Mouse (Mus musculus): ENCODE results near the gene Rab27a. TPM values are rescaled to one million over a fixed set of nuclear protein-coding genes. Genes with fewer than 3 reads are reported as not detected.

Gene Rab27a
- total and polyA plus RNA-seq, 3 experiments: 14.8 to 25.6 (median 20.0) TPM

- H3K4me1 ChIP-seq (ENCODE audit: control insufficient read depth in 1 of 2, insufficient read depth in 2 of 2): peaks cover 0 to 8% of the 10 kb centered on the region in 2 experiments; a peak in 1 of 4 replicates
- dilution Hi-C loops (cut with MboI; ENCODE audit: extremely low pct_ligation_motif_present, extremely low pct_unique_long_range_greater_than_20kb, low sequenced_read_pairs) (no loop called here), in situ Hi-C loops (cut with MboI; ENCODE audit: low pct_ligation_motif_present, low pct_unique_long_range_greater_than_20kb, low sequenced_read_pairs) (loop anchor here (25.0 kb wide), 1 partner anchor 336 kb away; no protein-coding TSS in a partner anchor)
- H3K9ac ChIP-seq (ENCODE audit: insufficient read depth, low read depth): no peak overlapping the region
- no peak overlapping the region for H3K27ac ChIP-seq (ENCODE audit: insufficient read depth, low read depth)
- no peak overlapping the region for H3K4me3 ChIP-seq (replicated peaks in 1 of 3; ENCODE audit: low read depth in 2 of 3, low read length in 2 of 3, poor library complexity in 1 of 3)
- H3K4me2 ChIP-seq (ENCODE audit: insufficient read depth, low read depth, poor library complexity, severe bottlenecking): no peak overlapping the region
- H3K27me3 ChIP-seq (replicated peaks): no peaks in the 10 kb centered on the region
- H3K9me3 ChIP-seq (replicated peaks; ENCODE audit: low read length): no peaks in the 10 kb centered on the region
- TF ChIP-seq MYC (IDR thresholded peaks at IDR 0.05; ENCODE audit: low read depth, low read length) (no peak), RCOR1 (conservative IDR thresholded peaks at IDR 0.05; ENCODE audit: low read depth, low read length) (no peak)
- no peak for DNase-seq (ENCODE audit: extremely low read depth)
- no peaks in the 10 kb centered on the region for H3K79me2 ChIP-seq (replicated peaks; ENCODE audit: control insufficient read depth, extremely low read depth, insufficient read depth, poor library complexity, severe bottlenecking)
- H3K36me3 ChIP-seq (replicated peaks in 1 of 2; ENCODE audit: control insufficient read depth in 1 of 2, insufficient read depth in 1 of 2, low read length in 1 of 2): peaks cover 4 to 24% of the 10 kb centered on the region in 2 experiments
These were observed 53.2 kb downstream of the Rab27a start for GRCm38 (mm10) chr9:73097898-73098297.

DNA sequence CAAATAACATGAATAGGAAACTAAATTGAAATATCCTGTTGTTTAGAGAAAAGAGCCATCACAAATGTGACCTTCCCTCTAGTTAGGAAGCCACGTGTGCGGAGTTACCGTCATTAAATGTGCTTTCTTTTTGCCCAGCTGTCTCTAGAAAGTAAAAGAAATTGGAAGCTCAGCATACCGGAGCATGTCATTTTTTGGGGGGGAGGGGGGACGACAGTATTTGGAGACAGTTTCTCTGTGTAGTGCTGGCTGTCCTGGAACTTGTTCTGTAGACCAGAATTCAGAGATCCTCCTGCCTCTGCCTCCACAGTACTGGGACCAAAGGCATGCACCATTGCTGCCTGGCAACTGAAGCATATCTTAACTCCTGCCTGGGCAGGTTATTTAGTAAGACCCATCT is 56.9 kb downstream of the Rab27a start, which contains the start of gene Khdc3:
Gene Khdc3 (plus strand): TSS at position 301 of the 400 bp plus-strand sequence.
- H3K79me2 ChIP-seq (replicated peaks; ENCODE audit: control insufficient read depth, extremely low read depth, insufficient read depth, poor library complexity, severe bottlenecking): no peaks in the 10 kb centered on the region
- dilution Hi-C loops (cut with MboI; ENCODE audit: extremely low pct_ligation_motif_present, extremely low pct_unique_long_range_greater_than_20kb, low sequenced_read_pairs) (no loop called here), in situ Hi-C loops (cut with MboI; ENCODE audit: low pct_ligation_motif_present, low pct_unique_long_range_greater_than_20kb, low sequenced_read_pairs) (no loop called here)
- no peak within 1 kb of the TSS for H3K27ac ChIP-seq (ENCODE audit: insufficient read depth, low read depth)
- H3K36me3 ChIP-seq (replicated peaks in 1 of 2; ENCODE audit: control insufficient read depth in 1 of 2, insufficient read depth in 1 of 2, low read length in 1 of 2): peaks cover 0 to 9% of the 10 kb centered on the region in 2 experiments
- peaks cover 0 to 16% of the 10 kb centered on the region in 2 experiments; a peak in 2 of 4 replicates for H3K4me1 ChIP-seq (ENCODE audit: control insufficient read depth in 1 of 2, insufficient read depth in 2 of 2)
- H3K27me3 ChIP-seq (replicated peaks): no peaks in the 10 kb centered on the region
- DNase-seq (ENCODE audit: extremely low read depth): no peak
- H3K9ac ChIP-seq (ENCODE audit: insufficient read depth, low read depth): no peak within 1 kb of the TSS
- TF ChIP-seq KAT2A (IDR thresholded peaks at IDR 0.05; ENCODE audit: insufficient replicate concordance, low read length) (no peak), ZMIZ1 (IDR thresholded peaks at IDR 0.05; ENCODE audit: low read depth, low read length) (no peak), MAFK (IDR thresholded peaks at IDR 0.05; ENCODE audit: insufficient replicate concordance, low read length) (no peak), CTCF (conservative IDR thresholded peaks at IDR 0.05 in 1 of 2, IDR thresholded peaks at IDR 0.05 in 1 of 2; ENCODE audit: low read depth in 2 of 2, low read length in 2 of 2) (no peak), TBP (conservative IDR thresholded peaks at IDR 0.05; ENCODE audit: low read depth, low read length) (no peak), E2F4 (IDR thresholded peaks at IDR 0.05; ENCODE audit: insufficient replicate concordance, low read depth, low read length) (no peak), MXI1 (IDR thresholded peaks at IDR 0.05; ENCODE audit: low read depth, low read length) (no peak), GABPA (IDR thresholded peaks at IDR 0.05; ENCODE audit: insufficient replicate concordance, low read depth, low read length) (no peak), MAX (IDR thresholded peaks at IDR 0.05; ENCODE audit: low read length) (no peak), IRF4 (IDR thresholded peaks at IDR 0.05; ENCODE audit: low read depth, low read length) (no peak)
- no peaks in the 10 kb centered on the region for H3K9me3 ChIP-seq (replicated peaks; ENCODE audit: low read length)
- H3K4me2 ChIP-seq (ENCODE audit: insufficient read depth, low read depth, poor library complexity, severe bottlenecking): no peak within 1 kb of the TSS
- H3K4me3 ChIP-seq (replicated peaks in 1 of 3; ENCODE audit: low read depth in 2 of 3, low read length in 2 of 3, poor library complexity in 1 of 3): no peak within 1 kb of the TSS

GRCm38 (mm10) chr9:73102181-73102580 is 57.5 kb downstream of the Rab27a start, which contains the start of gene Gm20509:
TSS of gene Gm20509 (plus strand) at chr9:73102470.
- H3K4me2 ChIP-seq (ENCODE audit: insufficient read depth, low read depth, poor library complexity, severe bottlenecking): no peak within 1 kb of the TSS
- H3K27me3 ChIP-seq (replicated peaks): no peaks in the 10 kb centered on the region
- TF ChIP-seq USF2 (conservative IDR thresholded peaks at IDR 0.05; ENCODE audit: low read depth, low read length): no peak
- no peak for TF ChIP-seq CHD1 (IDR thresholded peaks at IDR 0.05; ENCODE audit: low read depth, low read length)
- no peak for TF ChIP-seq RCOR1 (conservative IDR thresholded peaks at IDR 0.05; ENCODE audit: low read depth, low read length)
- no peak for TF ChIP-seq ELF1 (IDR thresholded peaks at IDR 0.05; ENCODE audit: low read depth, low read length)
- no peak for TF ChIP-seq NRF1 (IDR thresholded peaks at IDR 0.05; ENCODE audit: low read depth, low read length)
- no peak within 1 kb of the TSS for H3K9ac ChIP-seq (ENCODE audit: insufficient read depth, low read depth)
- no peaks in the 10 kb centered on the region for H3K9me3 ChIP-seq (replicated peaks; ENCODE audit: low read length)
- peaks cover 0 to 7% of the 10 kb centered on the region in 2 experiments for H3K36me3 ChIP-seq (replicated peaks in 1 of 2; ENCODE audit: control insufficient read depth in 1 of 2, insufficient read depth in 1 of 2, low read length in 1 of 2)
- no peak within 1 kb of the TSS for H3K4me3 ChIP-seq (replicated peaks in 1 of 3; ENCODE audit: low read depth in 2 of 3, low read length in 2 of 3, poor library complexity in 1 of 3)
- in situ Hi-C loops (cut with MboI; ENCODE audit: low pct_ligation_motif_present, low pct_unique_long_range_greater_than_20kb, low sequenced_read_pairs): no loop called here
- H3K79me2 ChIP-seq (replicated peaks; ENCODE audit: control insufficient read depth, extremely low read depth, insufficient read depth, poor library complexity, severe bottlenecking): no peaks in the 10 kb centered on the region
- H3K4me1 ChIP-seq (ENCODE audit: control insufficient read depth in 1 of 2, insufficient read depth in 2 of 2): peaks cover 0 to 21% of the 10 kb centered on the region in 2 experiments; a peak in 2 of 4 replicates
- no peak for DNase-seq (ENCODE audit: extremely low read depth)
- dilution Hi-C loops (cut with MboI; ENCODE audit: extremely low pct_ligation_motif_present, extremely low pct_unique_long_range_greater_than_20kb, low sequenced_read_pairs): no loop called here
- H3K27ac ChIP-seq (ENCODE audit: insufficient read depth, low read depth): no peak within 1 kb of the TSS

All from CH12.LX (cell line).